Mouse (Mus musculus) limb, embryonic 11.5 days (tissue): ENCODE data around the gene Aprt. TPM values are rescaled to one million over a fixed set of nuclear protein-coding genes. Genes with fewer than 3 reads are reported as not detected.

Experiments used
- ATAC-seq: fragments of 200-750 bp; cut with Nextera tagmentation; 2 replicates; pipeline ENCODE4 v1.8.0; 2017; ENCODE audit warnings: low read depth; ENCODE audit not compliant: insufficient number of reproducible peaks, low FRiP score, low TSS enrichment
- DNase-seq: peaks from one replicate; pipeline ENCODE4 v3.0.0-alpha.2; 2015; ENCODE audit warnings: low spot score
- H3K27ac ChIP-seq: fragments of 300-500 bp; sonication (generic); replicated peaks from 2 replicates; pipeline ENCODE4 v1.5.1; 2014; ENCODE audit warnings: low read depth, mild to moderate bottlenecking, low read length
- H3K27me3 ChIP-seq: fragments of 300-500 bp; sonication (generic); 2 replicates; pipeline ENCODE4 v1.6.1; 2014; ENCODE audit warnings: mild to moderate bottlenecking, low read length, mixed read lengths; ENCODE audit not compliant: control insufficient read depth, insufficient read depth
- H3K36me3 ChIP-seq: fragments of 300-500 bp; sonication (generic); 2 replicates; pipeline ENCODE4 v1.6.1; 2014; ENCODE audit warnings: mild to moderate bottlenecking, low read length, moderate library complexity, mixed read lengths; ENCODE audit not compliant: control insufficient read depth, insufficient read depth
- H3K4me1 ChIP-seq: fragments of 300-500 bp; sonication (generic); 2 replicates; pipeline ENCODE4 v1.6.1; 2014; ENCODE audit warnings: low read length, mixed read lengths; ENCODE audit not compliant: control insufficient read depth, insufficient read depth
- H3K4me2 ChIP-seq: fragments of 300-500 bp; sonication (generic); 2 replicates; pipeline ENCODE4 v1.6.1; 2014; ENCODE audit warnings: low read depth, mild to moderate bottlenecking, moderate library complexity; ENCODE audit not compliant: severe bottlenecking
- H3K4me3 ChIP-seq: fragments of 300-500 bp; sonication (generic); 2 replicates; pipeline ENCODE4 v1.5.1; 2014; ENCODE audit warnings: low read depth, low read length
- H3K9ac ChIP-seq: fragments of 300-500 bp; sonication (generic); 2 replicates; pipeline ENCODE4 v1.6.1; 2014; ENCODE audit warnings: mild to moderate bottlenecking, low read length
- H3K9me3 ChIP-seq: fragments of 300-500 bp; sonication (generic); 2 replicates; pipeline ENCODE4 v1.6.1; 2016; ENCODE audit warnings: low read length; ENCODE audit not compliant: control insufficient read depth
- WGBS: fragments of 180-500 bp; shearing (Covaris S2); extraction: QIAGEN DNeasy Blood & Tissue Kit; methylation state at CpG from one replicate; pipeline ENCODE4 v1.1.7; 2014; 5-methylcytosine and 5-hydroxymethylcytosine counted together
- polyA plus RNA-seq: library from polyadenylated mRNA; unstranded; fragments of >200 nt; fragmentation: Nextera tagmentation; extraction: Ambion mirVana; gene quantifications from 2 replicates; pipeline ENCODE4 v1.2.1, GENCODE M21; 2014

The Aprt gene
- polyA plus RNA-seq, 1 experiment from 2014 or later = 284 TPM

GRCm38 (mm10) chr8:122572751-122573150 lies 4.0 kb downstream of the Aprt start:
- DNase-seq = no peak
- Histone ChIP-seq H3K9me3 (no peaks in the 10 kb centered on the region), H3K9ac (no peak overlapping the region), H3K36me3 (peaks cover 33% of the 10 kb centered on the region), H3K4me3 (no peak overlapping the region), H3K4me1 (peaks cover 32% of the 10 kb centered on the region), H3K27ac (no peak overlapping the region), H3K27me3 (no peaks in the 10 kb centered on the region), H3K4me2 (no peak overlapping the region)
- no peak for ATAC-seq
- 91% methylated on average over 3 of the region's 3 CpGs for WGBS

GRCm38 (mm10) chr8:122571750-122572267 lies 4.9 kb downstream of the Aprt start:
- Histone ChIP-seq H3K27ac (no peak overlapping the region), H3K27me3 (no peaks in the 10 kb centered on the region), H3K9ac (no peak overlapping the region), H3K4me2 (no peak overlapping the region), H3K4me3 (no peak overlapping the region), H3K4me1 (peaks cover 31% of the 10 kb centered on the region), H3K36me3 (peaks cover 33% of the 10 kb centered on the region), H3K9me3 (no peaks in the 10 kb centered on the region)
- no peak for DNase-seq
- ATAC-seq = no peak
- 94% methylated on average over 17 of the region's 17 CpGs for WGBS

- H3K4me3 ChIP-seq = no peak overlapping the region
These were observed 5.6 kb downstream of the Aprt start for GRCm38 (mm10) chr8:122571153-122571552.

GRCm38 (mm10) chr8:122569996-122570395 lies 6.7 kb downstream of the Aprt start:
- H3K9me3 ChIP-seq = no peaks in the 10 kb centered on the region
- H3K4me3 ChIP-seq = no peak overlapping the region
- H3K4me2 ChIP-seq = no peak overlapping the region
- H3K27ac ChIP-seq = no peak overlapping the region
- H3K4me1 ChIP-seq = peaks cover 19% of the 10 kb centered on the region
- H3K9ac ChIP-seq = no peak overlapping the region
- no peaks in the 10 kb centered on the region for H3K27me3 ChIP-seq
- WGBS = 96% methylated on average over 16 of the region's 16 CpGs
- DNase-seq (no peak), ATAC-seq (no peak)
- H3K36me3 ChIP-seq = peaks cover 33% of the 10 kb centered on the region

More at GRCm38 (mm10) chr8:122571153-122571552, 5.6 kb downstream of the Aprt start:
- 91% methylated on average over 11 of the region's 11 CpGs for WGBS
- no peaks in the 10 kb centered on the region for H3K27me3 ChIP-seq
- H3K4me1 ChIP-seq = peaks cover 29% of the 10 kb centered on the region
- DNase-seq = no peak
- H3K36me3 ChIP-seq = peaks cover 33% of the 10 kb centered on the region
- ATAC-seq = no peak
- H3K9me3 ChIP-seq = no peaks in the 10 kb centered on the region
- no peak overlapping the region for H3K27ac ChIP-seq
- H3K4me2 ChIP-seq = no peak overlapping the region
- no peak overlapping the region for H3K9ac ChIP-seq

- ATAC-seq = no peak
- H3K27ac ChIP-seq = no peak overlapping the region
- DNase-seq = no peak
- H3K9me3 ChIP-seq = no peaks in the 10 kb centered on the region
- H3K9ac ChIP-seq = peak overlapping the region; percentile 86
- peaks cover 33% of the 10 kb centered on the region for H3K36me3 ChIP-seq
- no peaks in the 10 kb centered on the region for H3K27me3 ChIP-seq
- WGBS = 81% methylated on average over 9 of the region's 9 CpGs
- H3K4me1 ChIP-seq = peaks cover 14% of the 10 kb centered on the region
- H3K4me3 ChIP-seq = peak overlapping the region; percentile 83
- peak overlapping the region; percentile 87 for H3K4me2 ChIP-seq
These were observed 7.4 kb downstream of the Aprt start for GRCm38 (mm10) chr8:122569329-122569728.

GRCm38 (mm10) chr8:122568881-122569309 lies 7.8 kb downstream of the Aprt start:
- peak overlapping the region; percentile 83 for H3K4me3 ChIP-seq
- no peaks in the 10 kb centered on the region for H3K9me3 ChIP-seq
- peak overlapping the region; percentile 87 for H3K4me2 ChIP-seq
- ATAC-seq (no peak), DNase-seq (no peak)
- peak overlapping the region; percentile 86 for H3K9ac ChIP-seq
- peaks cover 14% of the 10 kb centered on the region for H3K4me1 ChIP-seq
- H3K27me3 ChIP-seq = no peaks in the 10 kb centered on the region
- peaks cover 33% of the 10 kb centered on the region for H3K36me3 ChIP-seq
- 20% methylated on average over 10 of the region's 10 CpGs for WGBS
- no peak overlapping the region for H3K27ac ChIP-seq

- peak overlapping the region; percentile 87 for H3K4me2 ChIP-seq
- under 1% methylated on average over 34 of the region's 34 CpGs for whole genome bisulfite sequencing
- peak; percentile 42 for ATAC-seq
- peak overlapping the region; percentile 86 for H3K9ac ChIP-seq
- H3K27me3 ChIP-seq = no peaks in the 10 kb centered on the region
- H3K9me3 ChIP-seq = no peaks in the 10 kb centered on the region
- H3K4me1 ChIP-seq = peaks cover 14% of the 10 kb centered on the region
- H3K36me3 ChIP-seq = peaks cover 31% of the 10 kb centered on the region
- DNase-seq = no peak
- H3K4me3 ChIP-seq = peak overlapping the region; percentile 83
- H3K27ac ChIP-seq = peak overlapping the region; percentile 78
These were observed 8.6 kb downstream of the Aprt start for GRCm38 (mm10) chr8:122568109-122568504.

GRCm38 (mm10) chr8:122567361-122568108 lies 9.2 kb downstream of the Aprt start, which contains the start of gene Cdt1:
Gene Cdt1, plus strand, starts transcription at chr8:122568015.
- peaks cover 14% of the 10 kb centered on the region for H3K4me1 ChIP-seq

More at GRCm38 (mm10) chr8:122567361-122568108, 9.2 kb downstream of the Aprt start, which contains the start of gene Cdt1:
- Histone ChIP-seq H3K9ac (peak within 1 kb of the TSS; percentile 86), H3K4me3 (peak within 1 kb of the TSS; percentile 83), H3K27ac (peak within 1 kb of the TSS; percentile 78), H3K4me2 (peak within 1 kb of the TSS; percentile 87), H3K9me3 (no peaks in the 10 kb centered on the region), H3K36me3 (peaks cover 28% of the 10 kb centered on the region), H3K27me3 (no peaks in the 10 kb centered on the region)
- ATAC-seq (peak; percentile 92), DNase-seq (peak; percentile 97)
- WGBS = under 1% methylated on average over 60 of the region's 62 CpGs
